Mouse (Mus musculus): ENCODE measurements around the gene Rtel1.

Rtel1 gene

GRCm38 (mm10) chr2:181320103-181320499 is 562 bp downstream of the Rtel1 start:
- in situ Hi-C loops (cut with MboI; ENCODE audit: unreplicated experiment in 2 of 2), result loop anchor here in 1 of 2 experiments (25.0 kb wide), 1 partner anchor 1058 kb away; the partner anchor contains the start of genes Cables2 and Rps21

DNA sequence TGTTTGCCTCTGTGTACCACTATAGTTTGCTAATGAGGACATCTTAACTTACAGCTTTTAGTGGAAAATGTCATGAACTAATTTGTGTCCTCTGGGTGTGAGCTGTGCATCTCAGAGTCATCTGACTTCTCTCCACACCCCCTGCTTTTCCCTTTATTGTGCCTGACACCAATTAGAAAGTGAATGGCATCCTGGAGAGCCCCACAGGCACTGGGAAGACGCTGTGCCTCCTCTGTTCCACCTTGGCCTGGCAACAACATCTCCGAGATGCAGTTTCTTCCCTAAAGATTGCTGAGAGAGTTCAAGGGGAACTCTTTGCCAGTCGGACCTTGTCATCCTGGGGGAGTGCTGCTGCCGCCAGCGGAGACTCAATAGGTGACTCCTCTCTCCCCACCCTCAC is 2.6 kb downstream of the Rtel1 start:
- in situ Hi-C loops (cut with MboI; ENCODE audit: unreplicated experiment in 2 of 2), result loop anchor here in 1 of 2 experiments (25.0 kb wide), 1 partner anchor 1060 kb away; the partner anchor contains the start of genes Cables2 and Rps21

GRCm38 (mm10) chr2:181326098-181326497 is 6.6 kb downstream of the Rtel1 start:
- in situ Hi-C loops (cut with MboI; ENCODE audit: unreplicated experiment in 2 of 2), result loop anchor here in 1 of 2 experiments (25.0 kb wide), 1 partner anchor 339 kb away; the partner anchor contains the start of gene Col20a1

GRCm38 (mm10) chr2:181332542-181332941 is 13.0 kb downstream of the Rtel1 start:
- in situ Hi-C loops (cut with MboI; ENCODE audit: unreplicated experiment in 2 of 2), result loop anchor here (5.0 to 25.0 kb wide), 2 partner anchors 145 to 345 kb away; partner anchors contain the start of genes Ppdpf (in 2 of the 2) and Col20a1 (in 1 of the 2)

- in situ Hi-C loops (cut with MboI; ENCODE audit: unreplicated experiment in 2 of 2), result loop anchor here (5.0 to 25.0 kb wide), 2 partner anchors 147 to 347 kb away; partner anchors contain the start of genes Ppdpf (in 2 of the 2) and Col20a1 (in 1 of the 2)
Measured at GRCm38 (mm10) chr2:181334023-181334422, 14.5 kb downstream of the Rtel1 start.

DNA sequence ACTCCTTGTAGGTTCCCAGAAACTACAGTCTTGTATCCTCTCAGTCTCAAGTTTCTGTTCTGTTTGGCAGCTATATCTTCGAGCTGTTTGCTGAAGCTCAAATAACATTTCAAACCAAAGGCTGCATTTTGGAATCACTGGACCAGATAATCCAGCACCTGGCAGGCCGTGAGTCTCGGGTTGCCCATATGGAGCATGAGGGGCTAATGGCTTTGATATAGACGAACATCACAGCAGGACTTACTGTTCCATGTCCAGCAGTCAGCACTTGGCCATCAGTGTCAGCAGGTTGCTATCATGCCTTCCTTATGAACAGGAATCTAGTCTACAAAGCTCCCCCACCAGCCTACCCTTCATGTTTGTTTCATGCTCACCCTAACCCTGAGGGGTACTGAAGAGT is 20.9 kb downstream of the Rtel1 start:
- in situ Hi-C loops (cut with MboI; ENCODE audit: unreplicated experiment in 2 of 2), result loop anchor here in 1 of 2 experiments (25.0 kb wide), 1 partner anchor 353 kb away; the partner anchor contains the start of gene Col20a1

DNA sequence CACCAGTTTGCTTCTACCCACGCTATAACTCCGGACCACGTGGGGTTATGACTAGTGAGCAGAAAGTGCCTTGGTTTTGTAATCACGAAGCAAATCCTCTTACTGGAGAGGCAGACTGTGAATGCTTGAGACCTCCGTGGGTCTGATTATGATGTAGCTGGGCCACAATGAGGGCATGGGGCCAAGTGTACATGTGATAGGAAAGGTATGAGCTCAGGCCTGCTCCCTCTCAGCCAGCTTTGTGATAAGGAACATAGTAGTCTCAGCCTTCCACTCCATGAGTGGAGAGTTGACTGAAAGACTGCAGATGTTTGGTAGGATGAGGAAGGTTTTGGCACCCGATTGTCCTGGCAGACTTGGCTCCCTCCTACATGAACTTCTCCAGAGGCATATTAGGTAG is 23.2 kb downstream of the Rtel1 start:
- in situ Hi-C loops (cut with MboI; ENCODE audit: unreplicated experiment in 2 of 2), result loop anchor here in 1 of 2 experiments (25.0 kb wide), 1 partner anchor 355 kb away; the partner anchor contains the start of gene Col20a1

- in situ Hi-C loops (cut with MboI; ENCODE audit: unreplicated experiment in 2 of 2), result loop anchor here in 1 of 2 experiments (25.0 kb wide), 1 partner anchor 644 kb away; the partner anchor contains the start of genes Dido1 and Gid8
Measured at GRCm38 (mm10) chr2:181356780-181357179, 37.2 kb downstream of the Rtel1 start.

GRCm38 (mm10) chr2:181363946-181364345 is 44.4 kb downstream of the Rtel1 start:
- in situ Hi-C loops (cut with MboI; ENCODE audit: unreplicated experiment in 2 of 2), result loop anchor here in 1 of 2 experiments (25.0 kb wide), 1 partner anchor 652 kb away; the partner anchor contains the start of genes Dido1 and Gid8

GRCm38 (mm10) chr2:181364487-181364859 is 44.9 kb downstream of the Rtel1 start:
- in situ Hi-C loops (cut with MboI; ENCODE audit: unreplicated experiment in 2 of 2), result loop anchor here in 1 of 2 experiments (25.0 kb wide), 1 partner anchor 652 kb away; the partner anchor contains the start of genes Dido1 and Gid8

DNA sequence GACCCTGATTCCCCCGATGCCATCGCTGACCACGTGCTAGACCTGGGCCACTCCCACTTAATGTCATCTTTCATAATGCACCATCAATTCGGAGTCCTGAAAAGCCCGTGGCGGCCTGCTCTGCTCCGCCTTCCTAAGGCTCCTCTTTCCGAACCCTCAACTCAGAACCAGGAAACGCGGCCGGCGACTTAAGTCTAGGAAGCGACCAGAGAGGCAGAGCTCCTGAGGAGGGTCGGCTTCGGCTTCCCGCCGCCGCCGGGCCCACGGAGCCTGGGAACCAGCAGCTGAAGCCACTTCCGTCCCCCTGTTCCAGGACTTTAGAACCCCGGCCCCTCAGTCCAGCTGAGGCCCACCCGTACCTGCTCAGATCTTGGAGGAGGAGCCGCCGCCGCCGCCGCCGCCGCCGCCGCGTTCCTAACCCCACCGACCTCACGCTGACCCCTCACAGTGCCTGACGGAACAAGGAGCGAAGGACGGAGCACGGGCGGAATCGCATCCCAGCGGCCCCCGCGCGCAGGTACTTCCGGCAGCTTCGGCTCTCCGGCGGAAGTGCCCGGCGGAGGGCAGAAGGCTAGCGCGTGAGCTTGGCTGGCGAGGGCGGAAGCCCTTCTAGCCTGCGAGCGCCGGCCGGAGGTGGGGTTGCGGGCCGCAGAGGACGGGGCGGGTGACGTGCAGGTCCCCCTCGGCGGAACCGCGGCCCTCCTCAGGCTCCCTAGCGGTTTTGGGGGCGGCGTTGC is 45.5 kb downstream of the Rtel1 start, which contains the start of the genes Zgpat and Arfrp1:
Zgpat (plus strand) TSS at position 69 of the 737 bp plus-strand sequence.
Arfrp1 (minus strand) TSS at position 545 of the 737 bp plus-strand sequence.
- in situ Hi-C loops (cut with MboI; ENCODE audit: unreplicated experiment in 2 of 2), result loop anchor here in 1 of 2 experiments (25.0 kb wide), 1 partner anchor 653 kb away; the partner anchor contains the start of genes Dido1 and Gid8

GRCm38 (mm10) chr2:181365655-181366075 is 46.1 kb downstream of the Rtel1 start:
- in situ Hi-C loops (cut with MboI; ENCODE audit: unreplicated experiment in 2 of 2), result loop anchor here in 1 of 2 experiments (25.0 kb wide), 1 partner anchor 653 kb away; the partner anchor contains the start of genes Dido1 and Gid8

- in situ Hi-C loops (cut with MboI; ENCODE audit: unreplicated experiment in 2 of 2), result loop anchor here in 1 of 2 experiments (25.0 kb wide), 1 partner anchor 658 kb away; the partner anchor contains the start of genes Dido1 and Gid8
Measured at GRCm38 (mm10) chr2:181370001-181370400, 50.5 kb downstream of the Rtel1 start.

- in situ Hi-C loops (cut with MboI; ENCODE audit: unreplicated experiment in 2 of 2), result no loop called here
Measured at GRCm38 (mm10) chr2:181375787-181376186, 56.2 kb downstream of the Rtel1 start.

DNA sequence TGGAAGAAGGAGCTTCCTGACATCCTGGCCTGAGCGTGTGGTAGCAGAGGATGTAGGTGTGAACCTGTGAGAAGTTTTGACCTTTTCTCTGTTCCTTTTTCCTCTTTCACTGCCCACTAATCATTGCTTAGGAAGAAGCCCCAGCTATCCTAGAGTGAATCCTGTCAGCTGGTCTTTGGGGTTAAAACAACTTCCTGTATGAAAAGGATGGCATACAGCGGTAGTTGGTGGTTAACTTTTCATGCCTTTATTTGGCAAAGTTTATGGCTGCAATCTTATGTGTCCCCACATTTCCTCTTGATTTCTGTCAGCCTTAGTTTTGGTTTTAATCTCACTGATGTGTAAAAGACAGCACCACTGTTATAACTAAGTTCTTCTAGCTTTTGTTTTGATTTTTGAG is 57.7 kb downstream of the Rtel1 start:
- in situ Hi-C loops (cut with MboI; ENCODE audit: unreplicated experiment in 2 of 2), result no loop called here

GRCm38 (mm10) chr2:181378701-181379100 is 59.2 kb downstream of the Rtel1 start:
- in situ Hi-C loops (cut with MboI; ENCODE audit: unreplicated experiment in 2 of 2), result no loop called here

- in situ Hi-C loops (cut with MboI; ENCODE audit: unreplicated experiment in 2 of 2), result no loop called here
Measured at GRCm38 (mm10) chr2:181379778-181380177, 60.2 kb downstream of the Rtel1 start, which contains the start of gene Lime1. Lime1 (plus strand) TSS chr2:181380078.

- in situ Hi-C loops (cut with MboI; ENCODE audit: unreplicated experiment in 2 of 2), result no loop called here
Measured at GRCm38 (mm10) chr2:181380251-181380650, 60.7 kb downstream of the Rtel1 start.

GRCm38 (mm10) chr2:181381107-181381506 is 61.6 kb downstream of the Rtel1 start:
- in situ Hi-C loops (cut with MboI; ENCODE audit: unreplicated experiment in 2 of 2), result no loop called here

- in situ Hi-C loops (cut with MboI; ENCODE audit: unreplicated experiment in 2 of 2), result no loop called here
Measured at GRCm38 (mm10) chr2:181381631-181382306, 62.2 kb downstream of the Rtel1 start.

Measured in v-Abl transformed pro-B cells (cell line).